Mouse (Mus musculus) retina, postnatal 1 day (tissue): ENCODE data around the gene Olfr378.

ENCODE experiments used
- DNase-seq: peaks from one replicate; pipeline ENCODE4 v3.0.0-alpha.2; 2012

Olfr378 gene

DNA sequence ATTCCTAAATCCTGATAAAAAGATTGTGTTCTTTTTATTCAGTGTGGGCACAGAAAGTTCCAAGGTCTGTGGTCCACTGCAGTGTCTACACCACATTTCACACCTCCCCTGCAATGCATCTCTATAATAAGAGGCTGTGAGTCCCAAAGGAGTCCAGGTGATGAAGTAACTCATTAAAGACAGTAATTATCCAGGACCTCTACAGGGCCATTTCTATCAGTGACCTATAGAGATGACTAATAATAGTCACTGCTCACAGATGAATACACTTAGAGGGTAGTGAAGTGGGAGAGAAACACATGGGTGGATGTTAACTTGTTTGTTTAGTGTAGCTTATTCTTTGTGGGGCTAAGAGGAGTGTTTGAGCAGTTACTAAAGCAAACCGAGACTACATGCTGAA, at the start of gene Olfr378:
TSS of gene Olfr378 (minus strand) at position 101 of the 400 bp plus-strand sequence.
- DNase-seq, result no peak

DNA sequence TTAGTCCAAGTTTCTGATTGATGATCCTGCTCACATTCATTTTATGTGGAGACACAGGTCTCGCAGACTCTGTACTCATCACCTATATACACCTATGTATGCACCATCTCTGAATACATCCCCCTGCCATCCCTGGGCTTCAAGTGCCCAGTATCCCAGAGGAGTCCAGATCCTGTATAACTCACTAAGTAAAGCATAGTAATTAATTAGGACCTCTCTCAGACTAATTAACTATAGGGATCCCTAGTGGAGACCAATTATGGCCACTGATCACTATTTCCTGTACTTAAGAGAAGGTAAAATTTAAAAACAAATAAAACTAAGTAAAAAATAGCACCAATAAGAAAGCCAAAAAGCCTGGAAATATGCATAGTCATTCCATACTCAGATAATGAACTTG, 29.1 kb upstream of the Olfr378 start, which contains the start of gene Olfr380:
TSS of gene Olfr380 (minus strand) at position 101 of the 400 bp plus-strand sequence.
- DNase-seq, result no peak

DNA sequence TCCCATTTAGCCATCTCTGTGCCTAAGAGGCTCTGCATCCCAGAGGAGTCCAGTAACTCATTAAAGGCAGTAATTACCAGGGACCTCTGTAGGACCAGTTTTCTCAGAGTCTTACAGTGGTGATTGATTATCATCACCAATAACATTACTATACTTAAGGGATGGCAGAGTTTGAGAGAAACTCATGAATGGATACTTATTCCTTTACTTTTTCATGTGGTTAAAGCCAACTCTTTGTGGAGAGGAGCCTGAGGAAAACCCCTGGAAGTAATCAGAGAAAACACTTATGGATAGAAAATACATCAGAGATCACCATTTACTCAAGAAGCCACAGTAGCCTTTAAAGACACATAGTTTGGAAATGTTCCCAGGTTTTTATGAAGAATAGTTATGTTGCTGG, 28.8 kb downstream of the Olfr378 start, which contains the start of gene Olfr1:
TSS of gene Olfr1 (minus strand) at position 101 of the 400 bp plus-strand sequence.
- DNase-seq, result no peak

DNA sequence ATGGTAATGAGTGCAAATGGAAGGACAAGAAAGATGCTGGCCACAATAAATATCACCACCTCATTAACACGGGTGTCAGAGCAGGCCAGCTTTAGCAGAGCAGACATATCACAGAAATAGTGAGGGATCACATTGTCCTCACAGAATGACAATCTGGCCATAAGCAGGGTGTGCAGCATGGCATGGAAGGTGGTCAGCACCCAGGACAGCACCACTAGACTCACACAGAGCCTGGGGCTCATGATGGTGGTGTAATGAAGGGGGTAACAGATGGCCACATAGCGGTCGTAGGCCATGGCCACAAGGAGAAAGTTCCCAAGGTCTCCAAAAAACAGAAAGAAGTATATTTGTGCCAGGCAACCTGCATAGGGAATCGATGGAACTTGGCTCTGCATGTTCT, 32.9 kb downstream of the Olfr378 start:
- DNase-seq, result no peak
